Mouse (Mus musculus): ENCODE results near the gene Usp7.

Usp7 gene

DNA sequence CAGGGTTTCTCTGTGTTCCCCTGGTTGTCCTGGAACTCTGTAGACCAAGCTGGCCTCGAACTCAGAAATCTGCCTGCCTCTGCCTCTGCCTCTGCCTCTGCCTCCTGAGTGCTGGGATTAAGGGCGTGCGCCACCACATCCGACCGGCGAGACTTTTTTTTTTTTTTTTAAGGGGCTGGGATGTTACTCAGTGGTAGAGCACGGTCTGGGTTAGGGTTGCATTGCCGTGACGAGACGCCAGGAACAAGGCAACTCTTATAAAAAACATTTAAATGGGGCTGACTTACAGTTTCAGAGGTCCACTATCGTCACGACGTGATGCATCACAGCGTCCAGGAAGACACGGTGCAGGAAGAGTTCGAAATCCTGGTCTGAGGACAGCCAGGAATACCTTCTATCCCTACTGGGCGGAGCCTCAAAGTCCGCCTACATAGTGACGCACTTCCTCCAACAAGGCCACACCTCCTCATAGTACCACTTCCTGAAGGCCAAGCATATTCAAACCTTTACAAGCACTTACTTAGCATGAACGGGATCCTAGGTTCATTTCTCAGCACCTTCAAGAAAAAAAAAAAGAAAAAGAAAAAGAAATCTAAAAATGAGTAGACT lies at the start of gene Usp7:
Gene Usp7, minus strand, starts transcription at position 360 of the 609 bp plus-strand sequence.
- DNase-seq (ENCODE audit: low spot score in 2 of 2): no peak

DNA sequence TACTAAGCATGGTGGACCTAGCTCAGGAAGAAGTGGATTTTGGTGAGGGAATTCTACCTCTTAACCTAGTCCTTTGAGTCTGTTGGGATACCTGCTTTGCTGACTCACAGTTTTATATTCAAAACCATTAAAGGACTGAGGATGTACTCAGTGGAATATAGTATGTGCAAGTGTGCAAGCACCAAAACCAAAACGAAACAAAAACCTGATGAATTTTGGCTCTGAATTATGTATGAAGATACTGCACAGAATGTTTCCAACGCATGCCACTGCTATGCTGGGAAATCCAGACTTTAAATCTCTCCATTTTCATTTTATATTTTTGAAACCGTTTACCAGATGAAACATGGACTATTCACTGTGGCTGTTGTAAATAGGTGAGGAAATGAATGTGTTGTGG lies 48.4 kb upstream of the Usp7 start:
- DNase-seq (ENCODE audit: low spot score in 2 of 2): no peak

DNA sequence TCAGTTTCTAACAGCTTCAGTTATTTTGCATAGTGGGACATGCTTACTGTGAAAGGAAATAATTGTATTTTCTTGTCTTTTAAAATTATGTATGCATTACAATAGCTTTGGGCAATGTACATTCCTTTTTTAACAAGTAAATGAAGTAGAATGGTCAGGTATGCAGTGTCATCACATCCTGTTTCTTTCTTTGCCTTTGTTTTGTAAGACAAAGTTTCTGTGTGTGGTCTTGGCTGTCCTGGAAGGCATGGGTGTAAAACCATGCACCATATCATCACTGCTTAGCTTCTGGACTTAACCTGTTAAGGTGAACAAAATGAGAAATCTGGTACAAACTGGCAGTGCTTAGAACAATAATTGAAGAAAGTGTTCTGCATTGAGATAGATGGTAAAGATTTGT lies 46.8 kb upstream of the Usp7 start:
- no peak for DNase-seq (ENCODE audit: low spot score in 2 of 2)

DNA sequence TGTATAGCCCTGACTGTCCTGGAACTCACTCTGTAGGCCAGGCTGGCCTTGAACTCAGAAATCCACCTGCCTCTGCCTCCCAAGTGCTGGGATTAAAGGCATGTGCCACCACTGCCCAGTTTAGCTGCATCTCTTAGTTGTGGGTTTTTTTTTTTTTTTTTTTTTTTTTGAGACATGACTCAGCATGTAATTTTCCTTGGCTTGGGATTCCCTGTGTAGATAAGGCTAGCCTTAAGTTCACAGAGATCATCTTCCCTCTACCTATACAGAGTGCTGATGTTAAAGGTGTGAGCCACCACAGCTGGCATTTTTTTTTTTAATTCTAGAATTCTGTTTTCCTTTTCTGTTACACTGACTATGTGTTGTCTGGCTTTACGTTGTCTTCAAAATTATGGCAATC lies 45.5 kb upstream of the Usp7 start:
- no peak for DNase-seq (ENCODE audit: low spot score in 2 of 2)

DNA sequence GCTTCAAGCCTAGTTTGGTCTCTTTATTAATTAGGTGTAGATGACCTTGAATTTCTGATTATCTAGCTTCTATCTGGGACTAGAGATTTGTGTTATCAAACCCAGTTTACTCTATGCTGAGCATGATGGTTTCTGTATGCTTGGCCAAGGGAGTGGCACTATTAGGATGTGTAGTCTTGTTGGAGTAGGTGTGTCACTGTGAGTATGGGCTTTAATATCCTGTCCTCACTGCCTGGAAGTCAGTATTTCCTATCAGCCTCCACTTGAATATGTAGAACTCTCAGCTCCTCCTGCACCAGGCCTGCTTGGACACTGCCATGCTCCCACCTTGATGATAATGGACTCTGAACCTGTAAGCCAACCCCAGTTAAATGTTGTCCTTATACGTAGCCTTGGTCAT lies 44.8 kb upstream of the Usp7 start:
- DNase-seq (ENCODE audit: low spot score in 2 of 2): no peak

DNA sequence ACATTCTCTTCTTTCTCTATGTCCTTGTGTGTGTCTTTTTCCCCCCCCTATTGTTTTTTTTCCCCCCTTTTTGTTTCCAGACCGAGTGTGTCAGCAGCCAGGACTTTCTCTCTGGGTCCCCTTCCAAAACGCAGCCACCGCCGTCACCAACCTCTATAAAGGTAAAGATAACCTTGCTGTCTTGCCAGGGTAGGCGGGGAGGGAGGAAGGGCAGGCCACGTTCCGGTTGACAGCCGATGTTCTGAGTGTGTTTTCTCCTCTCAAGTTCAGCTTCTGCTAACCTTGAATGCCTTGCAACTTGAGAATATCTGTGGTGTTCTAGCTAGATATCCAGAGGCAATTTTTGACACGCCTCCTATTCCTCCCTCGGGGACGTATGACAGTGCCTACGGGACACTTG lies 39.1 kb upstream of the Usp7 start:
- peak in 1 of 2 experiments; percentile 7 for DNase-seq (ENCODE audit: low spot score in 2 of 2)

DNA sequence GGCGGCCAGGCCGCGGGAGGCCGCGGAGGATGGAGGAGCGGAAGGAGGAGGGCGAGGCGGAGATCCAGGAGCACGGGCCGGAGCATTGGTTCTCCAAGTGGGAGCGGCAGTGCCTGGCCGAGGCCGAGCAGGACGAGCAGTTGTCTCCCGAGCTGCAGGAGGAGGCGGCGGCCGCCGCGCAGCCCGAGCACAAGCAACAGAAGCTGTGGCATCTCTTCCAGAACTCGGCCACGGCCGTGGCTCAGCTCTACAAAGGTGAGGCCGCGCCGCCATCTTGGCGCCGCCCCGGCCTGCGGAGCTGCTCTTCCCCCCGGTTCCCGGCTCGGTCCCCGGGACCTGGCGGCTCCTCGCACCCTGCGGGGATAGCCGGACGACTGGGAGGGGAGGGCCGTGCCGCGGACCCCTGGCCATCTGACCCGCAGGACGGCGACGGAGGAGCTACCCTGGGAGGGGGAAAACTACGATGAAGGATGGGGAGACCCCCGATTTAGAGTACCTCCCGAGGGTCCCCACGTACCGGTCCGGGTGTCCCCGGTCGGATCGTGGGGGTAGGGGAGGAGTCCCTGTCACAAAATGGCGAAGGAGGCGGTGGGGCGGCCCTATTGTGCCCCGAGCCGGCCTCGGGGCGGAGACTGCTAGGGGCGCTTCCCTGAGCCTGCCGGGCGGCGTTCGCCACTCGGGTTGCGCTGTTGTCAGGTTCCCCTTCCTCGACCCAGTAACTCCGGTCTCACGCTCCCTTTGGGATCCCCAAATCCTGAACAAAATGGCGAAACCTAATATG lies 38.5 kb upstream of the Usp7 start:
- DNase-seq (ENCODE audit: low spot score in 2 of 2): peak; percentile 31 to 58

DNA sequence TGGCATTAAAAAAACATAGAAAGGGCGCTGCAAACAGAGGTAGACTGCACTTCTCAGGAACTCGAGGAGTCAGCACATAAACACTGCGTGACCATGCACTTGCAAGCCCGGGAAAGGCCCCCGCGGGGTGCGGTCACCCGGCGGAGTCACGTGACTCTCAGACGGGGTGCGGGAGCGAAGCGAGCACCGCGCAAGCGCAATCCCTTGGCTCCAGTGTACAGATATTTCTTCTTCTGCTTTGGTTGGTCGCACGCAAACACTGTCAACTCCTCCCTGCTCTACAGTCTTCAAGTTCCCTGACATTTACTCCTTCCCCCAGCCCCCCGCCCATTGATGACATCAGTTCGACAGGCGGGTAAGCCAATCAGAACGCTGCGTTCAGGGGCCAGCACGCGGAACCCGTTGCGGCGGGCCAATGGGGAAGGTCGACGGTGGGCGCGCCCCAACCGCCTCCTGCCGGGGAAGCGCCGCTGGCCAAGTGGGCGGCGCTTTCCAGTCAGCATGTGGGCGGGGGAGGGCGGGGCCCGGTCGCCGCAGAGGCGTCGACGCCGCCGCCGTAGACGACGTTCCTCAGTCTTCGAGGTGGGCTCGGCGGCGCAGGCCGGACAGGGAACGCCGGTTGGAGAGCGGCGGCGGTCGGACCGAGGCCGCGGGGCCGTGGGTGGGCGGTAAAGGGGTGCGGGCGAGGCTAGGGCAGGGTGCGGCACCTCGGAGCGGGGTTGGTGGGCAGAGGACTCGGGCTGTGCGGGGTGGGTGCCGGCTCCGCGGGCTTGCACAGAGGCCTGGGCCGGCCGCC lies 37.7 kb upstream of the Usp7 start, which contains the start of gene 1810013L24Rik:
Gene 1810013L24Rik, plus strand, starts transcription at position 537 of the 796 bp plus-strand sequence.
- peak; percentile 93 to 97 for DNase-seq (ENCODE audit: low spot score in 2 of 2)

DNA sequence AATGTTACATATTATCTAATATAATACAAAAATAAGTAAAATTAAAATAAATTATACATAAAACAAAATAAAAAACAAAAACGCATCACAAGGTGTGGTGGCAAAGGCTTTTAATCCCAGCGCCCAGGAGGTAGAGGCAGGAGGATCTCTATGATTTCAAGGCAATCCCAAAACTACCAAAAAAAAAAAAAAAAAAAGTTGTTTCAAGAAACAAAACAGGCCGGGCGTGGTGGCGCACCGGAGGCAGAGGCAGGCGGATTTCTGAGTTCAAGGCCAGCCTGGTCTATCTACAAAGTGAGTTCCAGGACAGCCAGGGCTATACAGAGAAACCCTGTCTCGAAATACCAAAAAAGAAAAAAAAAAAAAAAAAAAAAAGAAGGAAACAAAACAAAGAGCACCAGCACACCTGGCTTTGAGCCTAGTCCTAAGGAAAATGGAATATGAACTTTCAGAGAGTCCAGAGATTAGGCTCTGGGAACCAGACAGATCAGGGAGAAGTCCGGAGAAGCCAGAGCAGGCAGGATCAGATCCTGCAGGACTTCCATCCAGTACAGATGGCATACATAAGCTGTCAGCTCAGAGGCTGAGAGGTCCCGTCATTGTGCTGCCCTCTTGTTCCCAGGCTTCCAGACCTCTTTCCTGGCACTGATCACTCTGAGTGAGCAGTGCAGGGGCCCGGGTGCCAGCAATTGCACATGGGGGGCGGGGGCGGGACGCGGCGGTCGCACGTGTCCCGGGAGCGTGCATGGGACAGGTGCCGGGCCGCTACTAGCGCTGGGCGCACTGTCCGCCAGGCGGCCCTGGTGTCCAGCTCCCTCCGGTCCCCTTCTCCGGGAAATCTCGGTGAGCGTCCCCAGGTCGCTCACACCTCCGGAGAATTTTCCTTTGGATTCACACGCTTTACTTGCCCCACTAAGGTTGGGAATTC lies 36.8 kb upstream of the Usp7 start:
- no peak for DNase-seq (ENCODE audit: low spot score in 2 of 2)

DNA sequence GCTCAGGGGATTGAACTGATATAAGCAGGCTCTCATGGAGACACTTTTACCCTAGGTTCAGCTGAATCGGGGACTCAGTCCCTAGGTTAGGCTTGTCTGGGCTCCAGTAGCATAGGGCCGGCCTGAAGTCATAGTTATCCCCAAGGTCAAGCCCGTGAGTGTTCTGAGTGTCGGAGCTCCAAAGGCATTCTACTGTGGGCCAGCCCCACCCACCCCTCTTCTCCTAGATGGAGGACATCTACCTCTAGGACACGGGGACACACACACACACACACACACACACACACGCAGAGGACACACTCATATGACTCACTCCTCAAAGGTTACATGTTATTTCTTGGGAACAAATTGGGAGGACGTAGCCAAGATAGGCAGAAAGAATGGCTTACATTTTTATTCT lies 35.3 kb upstream of the Usp7 start:
- no peak for DNase-seq (ENCODE audit: low spot score in 2 of 2)

DNA sequence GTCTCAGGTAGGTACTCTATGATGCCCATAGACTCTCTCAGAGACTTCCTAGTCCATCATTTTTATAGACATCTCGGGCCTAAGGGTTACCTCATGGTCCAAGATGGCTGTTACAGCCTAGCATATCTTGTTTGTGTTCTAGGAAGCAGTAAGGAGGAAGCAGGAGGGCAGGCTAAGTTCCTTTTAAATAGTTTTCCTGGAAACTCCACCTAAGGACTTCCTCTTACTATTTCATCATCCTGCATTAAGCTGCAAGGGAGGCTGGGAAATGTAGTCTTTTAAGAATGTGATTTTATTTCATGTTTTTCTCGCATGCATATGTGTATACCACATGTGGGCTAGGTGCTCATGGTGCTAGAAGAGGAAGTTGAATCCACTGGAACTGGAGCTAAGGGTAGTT lies 31.6 kb upstream of the Usp7 start:
- no peak for DNase-seq (ENCODE audit: low spot score in 2 of 2)

DNA sequence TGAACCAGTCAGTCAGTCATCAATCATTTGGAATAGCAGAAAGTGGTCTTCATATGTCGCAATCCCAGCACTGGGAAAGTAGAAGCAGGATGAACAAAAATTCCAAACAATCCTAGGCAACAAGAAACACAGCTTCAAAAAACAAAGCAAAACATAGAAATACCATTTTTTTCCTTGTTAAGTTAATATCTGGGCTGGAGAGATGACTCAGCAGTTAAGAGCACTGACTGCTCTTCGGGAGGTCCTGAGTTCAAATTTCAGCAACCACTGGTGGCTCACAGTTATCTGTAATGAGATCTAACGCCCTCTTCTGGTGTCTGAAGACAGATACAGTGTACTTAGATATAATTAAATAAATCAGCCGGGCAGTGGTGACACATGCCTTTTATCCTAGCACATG lies 30.5 kb upstream of the Usp7 start:
- DNase-seq (ENCODE audit: low spot score in 2 of 2): no peak

DNA sequence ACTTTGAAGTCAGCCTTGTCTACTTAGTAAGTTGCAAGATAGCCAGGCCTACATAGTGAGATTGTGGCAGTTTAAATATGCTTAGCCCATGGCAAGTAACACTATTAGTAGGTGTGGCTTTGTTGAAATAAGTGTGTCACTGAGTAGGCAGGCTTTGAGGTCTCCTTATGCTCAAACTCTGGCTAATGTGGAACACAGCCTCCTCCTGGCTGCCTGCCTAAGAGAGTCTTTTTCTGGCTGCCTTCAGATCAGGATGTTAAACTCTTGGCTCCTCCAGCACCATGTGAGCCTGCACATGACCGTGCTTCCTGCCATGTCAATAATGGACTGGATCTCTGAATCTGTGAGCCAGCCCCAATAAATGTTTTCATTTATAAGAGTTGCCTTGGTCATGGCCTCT lies 29.3 kb upstream of the Usp7 start:
- DNase-seq (ENCODE audit: low spot score in 2 of 2): no peak

DNA sequence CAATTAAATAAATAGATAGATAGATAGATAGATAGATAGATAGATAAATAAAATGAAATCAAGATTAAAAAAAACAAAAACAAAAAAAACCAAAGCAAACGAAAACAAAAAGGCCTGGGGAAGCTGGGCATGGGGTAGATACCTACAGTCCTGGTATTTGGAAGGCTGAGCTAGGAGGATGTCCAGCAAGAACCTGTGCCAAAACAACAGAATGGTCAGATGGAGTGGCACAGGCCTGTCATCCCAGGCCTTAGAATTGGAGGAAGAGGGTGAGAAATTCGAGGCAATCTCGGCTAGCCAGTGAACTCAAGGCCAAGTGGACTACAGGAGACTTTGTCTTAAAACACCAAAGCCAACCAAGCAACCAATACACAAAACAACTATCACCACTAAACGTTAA lies 25.8 kb upstream of the Usp7 start:
- no peak for DNase-seq (ENCODE audit: low spot score in 2 of 2)

DNA sequence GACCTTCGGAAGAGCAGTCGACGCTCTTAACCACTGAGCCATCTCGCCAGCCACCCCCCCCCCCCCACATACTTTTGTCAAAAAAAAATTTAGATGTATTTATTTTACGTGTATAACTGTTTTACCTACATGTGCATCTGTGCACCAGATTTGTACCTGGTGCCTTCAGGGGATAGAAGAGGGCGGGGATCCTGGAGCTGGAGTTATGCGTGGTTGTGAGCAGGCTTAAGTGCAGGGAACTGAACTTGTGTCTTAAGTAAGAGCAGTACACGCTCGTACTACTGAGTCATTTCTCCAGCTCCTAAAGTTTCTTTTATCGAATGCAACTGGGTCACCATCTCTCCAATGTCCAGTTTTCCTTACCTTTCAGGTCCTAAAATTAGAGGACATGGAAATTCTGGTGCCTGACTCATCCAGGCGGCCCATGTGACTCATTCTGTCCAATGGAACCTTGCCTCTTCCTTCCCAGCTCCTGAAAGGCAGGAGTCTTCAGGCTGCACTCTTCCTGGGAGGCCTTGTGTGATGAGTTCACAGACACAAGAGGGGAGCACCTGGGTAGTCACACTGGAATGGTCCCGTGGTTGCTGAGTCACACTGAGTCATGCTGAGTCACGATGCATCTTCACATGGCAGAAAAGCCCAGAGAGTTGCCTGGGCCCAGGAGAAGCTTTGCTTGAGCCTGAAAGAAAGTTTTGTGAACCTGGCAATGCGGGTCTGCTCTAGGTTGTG lies 18.5 kb upstream of the Usp7 start:
- no peak for DNase-seq (ENCODE audit: low spot score in 2 of 2)

DNA sequence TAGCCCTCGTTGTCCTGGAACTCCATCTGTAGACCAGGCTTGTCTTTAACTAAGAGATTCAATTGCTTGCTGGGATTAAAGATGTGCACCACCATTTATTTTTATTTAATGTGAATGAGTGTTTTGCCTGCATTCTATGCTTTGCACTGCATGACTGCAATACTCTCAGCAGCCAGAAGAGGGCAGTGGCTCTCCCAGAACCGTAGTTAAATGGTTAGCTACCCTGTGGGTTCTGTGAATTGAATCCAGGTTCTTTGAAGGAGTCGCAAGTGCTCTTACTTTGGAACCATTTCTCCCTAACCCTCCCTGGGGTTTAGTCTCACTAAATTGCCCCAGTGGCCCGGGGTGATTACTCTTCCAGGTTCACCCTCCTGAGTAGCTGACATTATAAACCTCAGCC lies 14.6 kb upstream of the Usp7 start:
- DNase-seq (ENCODE audit: low spot score in 2 of 2): peak in 1 of 2 experiments; percentile 24

DNA sequence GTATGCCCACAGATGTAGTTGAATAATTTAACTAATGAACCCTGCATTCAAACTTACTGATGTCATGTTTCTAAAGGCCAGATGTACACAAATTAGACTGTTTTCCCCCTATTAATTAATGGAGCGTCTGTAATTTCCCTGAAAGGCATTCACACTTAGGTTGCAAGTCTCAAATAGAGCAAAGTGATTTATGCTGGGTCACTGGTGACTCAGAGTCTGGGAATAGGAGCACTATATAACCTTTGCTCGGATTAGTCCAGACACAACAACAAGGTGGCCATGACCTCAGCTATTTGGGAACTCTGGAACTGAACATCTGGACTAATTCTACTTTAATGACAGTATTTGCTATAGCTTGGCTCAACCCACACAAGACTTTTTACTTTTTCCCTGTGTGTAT lies 3.8 kb upstream of the Usp7 start:
- no peak for DNase-seq (ENCODE audit: low spot score in 2 of 2)

DNA sequence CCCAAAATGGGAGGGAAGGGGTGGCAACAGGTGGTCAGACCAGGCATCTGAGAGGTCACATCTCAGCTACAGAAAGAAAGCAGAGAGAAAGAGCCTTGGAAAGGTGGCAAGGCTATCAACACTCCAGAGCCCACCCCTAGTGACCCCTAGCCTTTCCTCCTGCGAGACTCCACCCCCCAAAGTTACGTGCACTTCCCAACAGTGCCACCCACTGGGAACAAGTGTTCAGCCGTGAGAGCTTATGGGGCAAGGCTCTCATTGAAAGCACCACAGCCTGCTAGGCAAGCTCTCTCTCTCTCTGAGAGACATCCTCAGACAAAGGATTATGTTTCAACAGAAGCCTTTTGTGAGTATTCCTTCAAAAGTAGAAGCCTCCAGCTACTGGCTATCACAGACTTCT lies 2.8 kb upstream of the Usp7 start:
- DNase-seq (ENCODE audit: low spot score in 2 of 2): no peak

DNA sequence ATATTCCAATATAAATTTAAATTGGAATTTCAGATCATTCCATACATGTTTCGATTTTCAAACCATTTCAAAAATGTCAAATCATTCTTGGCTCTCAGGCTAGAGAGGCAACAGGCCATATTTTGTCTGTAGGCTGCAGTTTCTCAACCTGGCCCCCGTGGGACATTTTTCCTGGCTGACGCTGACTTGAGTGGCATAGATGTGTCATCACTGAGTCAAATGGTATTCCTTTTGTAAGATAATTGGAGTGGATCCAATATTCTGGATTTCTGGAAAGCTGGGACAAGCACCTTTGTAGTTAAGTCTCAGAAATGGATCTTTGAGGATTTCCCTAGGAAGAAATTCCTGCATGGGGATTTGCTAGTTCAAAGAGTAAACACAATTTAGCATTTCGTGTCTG lies 1.2 kb downstream of the Usp7 start:
- DNase-seq (ENCODE audit: low spot score in 2 of 2): no peak

DNA sequence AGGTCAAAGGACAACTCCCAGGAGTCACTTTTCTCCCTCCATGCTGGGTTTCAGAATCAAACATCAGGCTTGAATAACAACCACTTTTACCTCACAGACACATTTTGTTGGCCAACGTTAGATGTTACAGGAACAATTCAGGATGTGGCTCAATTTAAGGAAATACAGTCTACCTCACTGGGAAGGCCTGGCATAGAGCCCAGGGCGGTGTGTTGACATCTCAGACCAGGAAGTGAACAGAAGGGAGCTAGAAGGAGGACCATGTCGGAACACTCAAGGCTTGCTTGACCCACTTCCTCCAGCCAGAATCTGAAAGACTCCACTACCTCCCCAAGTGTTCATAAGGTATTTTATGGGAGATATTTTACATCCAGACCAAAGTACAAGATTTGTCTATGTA lies 7.4 kb downstream of the Usp7 start:
- no peak for DNase-seq (ENCODE audit: low spot score in 2 of 2)

Measured in cerebellum, postnatal 4 days (tissue).